Mouse (Mus musculus) liver, postnatal 0 days (tissue): ENCODE measurements around the gene Dcbld2.

Experiments used
- CTCF ChIP-seq: sonication (generic); IDR thresholded peaks from 2 replicates; pipeline ENCODE4 v1.5.1; 2016; ENCODE audit warnings: antibody characterized with exemption, low read depth
- EP300 ChIP-seq: IDR thresholded peaks from 2 replicates; pipeline ENCODE4 v1.6.1; 2016; ENCODE audit warnings: antibody characterized with exemption, low read depth, mild to moderate bottlenecking

- no peak for TF ChIP-seq CTCF
- TF ChIP-seq EP300, result no peak
Measured at GRCm38 (mm10) chr16:58409825-58410224, 1.6 kb downstream of the Dcbld2 start.
